8 mouse cellular contexts compared by ENCODE assay signal in the genomic region with DNA sequence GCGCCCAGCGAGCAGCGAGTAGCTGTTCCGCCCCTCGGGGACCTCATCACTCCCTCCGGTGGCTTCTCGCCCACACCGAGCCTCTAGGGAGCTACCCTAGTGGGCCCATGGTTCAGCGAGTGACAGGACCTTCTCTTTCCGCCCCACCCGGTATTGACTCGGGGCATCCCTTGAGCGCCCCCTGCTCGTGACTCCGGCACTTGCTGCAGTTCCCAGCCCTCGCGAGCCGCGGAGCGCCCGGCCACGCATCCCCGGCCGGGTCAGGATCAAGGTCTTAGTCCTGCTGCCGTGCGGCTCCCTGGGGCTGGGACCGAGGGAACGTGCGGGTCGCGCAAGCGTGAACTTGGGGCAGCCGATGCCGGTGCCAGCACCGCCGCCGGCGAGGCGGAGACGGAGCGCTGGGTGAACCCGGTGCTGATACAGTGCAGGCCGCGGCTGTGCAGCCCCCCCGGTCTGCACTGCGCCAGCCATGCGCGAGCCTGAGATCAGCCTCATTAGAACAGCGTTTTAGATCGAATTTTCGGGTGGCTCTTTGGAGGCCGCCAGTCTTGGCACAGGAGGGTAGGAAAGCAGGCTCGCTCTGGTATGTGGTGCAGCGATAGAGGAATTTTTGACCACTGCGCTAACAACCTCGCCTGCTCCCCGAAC. TPM values are rescaled to one million over a fixed set of nuclear protein-coding genes. Genes with fewer than 3 reads are reported as not detected.
DNase-seq lines count a peak whose midpoint lies in the region; ATAC-seq and TF ChIP-seq lines count a peak whose summit lies in the region.

No protein-coding gene starts in this region.

- no peaks in the 10 kb centered on the region for H3K9me3 ChIP-seq in erythroblast, embryonic 14.5 days (ENCODE audit: control insufficient read depth, low read length)
- H3K9me3 ChIP-seq in heart, embryonic 12.5 days (replicated peaks) = no peaks in the 10 kb centered on the region
- no peaks in the 10 kb centered on the region for H3K9me3 ChIP-seq in kidney, postnatal 0 days (replicated peaks; ENCODE audit: low read length)

- H3K27ac ChIP-seq in heart, embryonic 12.5 days (ENCODE audit: poor library complexity, severe bottlenecking) = no peak overlapping the region
- no peak overlapping the region for H3K27ac ChIP-seq in kidney, postnatal 0 days
- H3K27ac ChIP-seq in liver, adult 2 months (replicated peaks; ENCODE audit: insufficient read depth, low read depth, low read length) = no peak overlapping the region; the same call in 1 of the 2 replicates

- peaks cover 29% of the 10 kb centered on the region for H3K4me1 ChIP-seq in erythroblast, embryonic 14.5 days (ENCODE audit: control insufficient read depth)
- peaks cover 14% of the 10 kb centered on the region; the same call in 1 of the 2 replicates for H3K4me1 ChIP-seq in heart, embryonic 12.5 days (replicated peaks)
- peaks cover 8% of the 10 kb centered on the region; the same call in 1 of the 2 replicates for H3K4me1 ChIP-seq in kidney, postnatal 0 days (replicated peaks; ENCODE audit: insufficient read depth, low read length)
- peaks cover 6% of the 10 kb centered on the region for H3K4me1 ChIP-seq in liver, adult 2 months (ENCODE audit: control insufficient read depth, insufficient read depth, low read length)

- ATAC-seq in heart, embryonic 12.5 days (ENCODE audit: insufficient number of reproducible peaks, low FRiP score) = peak; percentile 88
- ATAC-seq in kidney, postnatal 0 days (replicated peaks; ENCODE audit: low FRiP score, low read depth) = peak; percentile 67
- peak; percentile 86 for ATAC-seq in monocyte, adult 5-6 weeks (replicated peaks; ENCODE audit: insufficient number of reproducible peaks, low FRiP score, low TSS enrichment, poor library complexity, severe bottlenecking)

- under 1% methylated on average over 57 of the region's 57 CpGs for WGBS in heart, embryonic 12.5 days
- 1% methylated on average over 57 of the region's 57 CpGs for WGBS in kidney, postnatal 0 days
- WGBS in liver, adult 2 months = 5% methylated on average over 57 of the region's 57 CpGs

- TF ChIP-seq CTCF in kidney, postnatal 0 days (IDR thresholded peaks at IDR 0.05; ENCODE audit: low read depth) = peak; percentile 72
- TF ChIP-seq CTCF in liver, adult 2 months (IDR thresholded peaks at IDR 0.05; ENCODE audit: low read depth, low read length) = peak; percentile 79

- TF ChIP-seq POLR2A in liver, adult 2 months (IDR thresholded peaks at IDR 0.05; ENCODE audit: extremely low read depth, insufficient read depth, low read length) = 0 out of 2 replicates have a peak, but pooled peaks have one; percentile 11

- no peaks in the 10 kb centered on the region for H3K36me3 ChIP-seq in erythroblast, embryonic 14.5 days (ENCODE audit: control insufficient read depth)
- H3K36me3 ChIP-seq in heart, embryonic 12.5 days = no peaks in the 10 kb centered on the region
- no peaks in the 10 kb centered on the region for H3K36me3 ChIP-seq in kidney, postnatal 0 days (ENCODE audit: insufficient read depth, low read length)
- H3K36me3 ChIP-seq in liver, adult 2 months (ENCODE audit: control insufficient read depth, insufficient read depth, low read length) = no peaks in the 10 kb centered on the region

- peak; percentile 90 for DNase-seq in CD4-positive, CD25-positive, alpha-beta regulatory T cell, adult 2 months (ENCODE audit: low read depth, low spot score)
- DNase-seq in brain, embryonic 18.5 days (ENCODE audit: low read depth, low spot score) = peak; percentile 40
- DNase-seq in kidney, postnatal 0 days (ENCODE audit: low spot score) = peak; percentile 84
- peak; percentile 50 for DNase-seq in liver, adult 2 months (ENCODE audit: extremely low read depth, low read depth, low spot score)
- peak; percentile 95 for DNase-seq in spleen, postnatal 36 days (ENCODE audit: low spot score in 2 of 2)

- no peaks in the 10 kb centered on the region for H3K79me2 ChIP-seq in liver, adult 2 months (ENCODE audit: control insufficient read depth, insufficient read depth, low read length)

- H3K27me3 ChIP-seq in erythroblast, embryonic 14.5 days (ENCODE audit: control insufficient read depth) = peaks cover 49% of the 10 kb centered on the region
- H3K27me3 ChIP-seq in heart, embryonic 12.5 days (replicated peaks) = peaks cover 34% of the 10 kb centered on the region
- H3K27me3 ChIP-seq in kidney, postnatal 0 days (ENCODE audit: insufficient read depth, low read length) = peaks cover 15% of the 10 kb centered on the region
- peaks cover 2% of the 10 kb centered on the region; the same call in 1 of the 2 replicates for H3K27me3 ChIP-seq in liver, adult 2 months (ENCODE audit: control insufficient read depth, insufficient read depth, low read length)

- peak overlapping the region; percentile 76 for H3K4me2 ChIP-seq in heart, embryonic 12.5 days
- peak overlapping the region; percentile 95 for H3K4me2 ChIP-seq in kidney, postnatal 0 days (ENCODE audit: low read length)

- peak overlapping the region; percentile 64 for H3K4me3 ChIP-seq in erythroblast, embryonic 14.5 days (replicated peaks)
- peak overlapping the region; percentile 57 for H3K4me3 ChIP-seq in heart, embryonic 12.5 days
- H3K4me3 ChIP-seq in kidney, postnatal 0 days (replicated peaks; ENCODE audit: low read depth, low read length) = peak overlapping the region; percentile 54
- peak overlapping the region; percentile 72 for H3K4me3 ChIP-seq in liver, adult 2 months (ENCODE audit: insufficient read depth, low read depth, low read length)

- H3K9ac ChIP-seq in heart, embryonic 12.5 days = peak overlapping the region; percentile 73
- peak overlapping the region; percentile 47; the same call in 1 of the 2 replicates for H3K9ac ChIP-seq in kidney, postnatal 0 days (ENCODE audit: low read depth, low read length)
- H3K9ac ChIP-seq in liver, adult 2 months (ENCODE audit: low read depth, low read length) = peak overlapping the region; percentile 79

RNA-seq across cellular contexts. Expression of a gene that starts 50.1 kb away (rescaled TPM):
- polyA plus RNA-seq in erythroblast, embryonic 14.5 days (2012) = 0.14 and 0.15 TPM in 2 replicates
- 23.9 and 25.4 TPM in 2 replicates for polyA plus RNA-seq in heart, embryonic 12.5 days (2016; fragmentation: Nextera tagmentation; extraction: Ambion mirVana)
- polyA plus RNA-seq in kidney, postnatal 0 days (2015; fragmentation: Nextera tagmentation; extraction: Ambion mirVana) = 23.9 and 25.1 TPM in 2 replicates
- 0.55 and 1.2 TPM in 2 replicates for total RNA-seq in liver, adult 2 months (2014; rRNA removed)
- polyA plus RNA-seq in liver, adult 2 months (2012; rRNA removed) = 1.8 and 2.0 TPM in 2 replicates
- 2.7 to 4.7 TPM in 2 of 3 replicates, not detected in the other for total RNA-seq in monocyte, adult 5-6 weeks (2017)

RNA-seq across cellular contexts. Expression of a gene that starts 52.8 kb away (rescaled TPM):
- polyA plus RNA-seq in erythroblast, embryonic 14.5 days (2012) = 0.69 and 0.75 TPM in 2 replicates
- polyA plus RNA-seq in heart, embryonic 12.5 days (2016; fragmentation: Nextera tagmentation; extraction: Ambion mirVana) = 16.3 and 18.3 TPM in 2 replicates
- 29.9 and 30.1 TPM in 2 replicates for polyA plus RNA-seq in kidney, postnatal 0 days (2015; fragmentation: Nextera tagmentation; extraction: Ambion mirVana)
- total RNA-seq in liver, adult 2 months (2014; rRNA removed) = 5.1 and 5.3 TPM in 2 replicates
- 3.0 and 3.1 TPM in 2 replicates for polyA plus RNA-seq in liver, adult 2 months (2012; rRNA removed)
- 11.1 to 22.1 TPM (median 15.6 TPM) in 3 replicates for total RNA-seq in monocyte, adult 5-6 weeks (2017)

RNA-seq across cellular contexts. Expression of a gene that starts 58.2 kb away (rescaled TPM):
- 0.03 and 0.09 TPM in 2 replicates for polyA plus RNA-seq in erythroblast, embryonic 14.5 days (2012)
- 4.5 and 5.0 TPM in 2 replicates for polyA plus RNA-seq in heart, embryonic 12.5 days (2016; fragmentation: Nextera tagmentation; extraction: Ambion mirVana)
- 2.8 and 3.1 TPM in 2 replicates for polyA plus RNA-seq in kidney, postnatal 0 days (2015; fragmentation: Nextera tagmentation; extraction: Ambion mirVana)
- 2.3 and 3.8 TPM in 2 replicates for total RNA-seq in liver, adult 2 months (2014; rRNA removed)
- 2.9 and 3.0 TPM in 2 replicates for polyA plus RNA-seq in liver, adult 2 months (2012; rRNA removed)
- 3.7 to 5.5 TPM (median 4.3 TPM) in 3 replicates for total RNA-seq in monocyte, adult 5-6 weeks (2017)

Comparison
In these comparisons a context has a peak if more than half of its experiments do, and no peak if none do; other contexts are left out.
1. DNase-seq: peak in every context shown above with its lines; median percentile 95 in spleen, postnatal 36 days; 90 in CD4-positive, CD25-positive, alpha-beta regulatory T cell, adult 2 months; 84 in kidney, postnatal 0 days; 50 in liver, adult 2 months; 40 in brain, embryonic 18.5 days.